Mouse (Mus musculus) cerebellum, adult 9-10 months (tissue): ENCODE measurements around the gene Smyd3.
"Not testable (repeated sequence)": the region's sequence is repeated elsewhere in the genome, so short reads cannot be mapped to it uniquely, and the experiment has no call there.

Source experiments
- DNase-seq: peaks from one replicate; pipeline ENCODE4 v3.0.0; 2022

Smyd3 gene

GRCm38 (mm10) chr1:179373911-179374310, 143.9 kb downstream of the Smyd3 start:
- no peak for DNase-seq

DNA sequence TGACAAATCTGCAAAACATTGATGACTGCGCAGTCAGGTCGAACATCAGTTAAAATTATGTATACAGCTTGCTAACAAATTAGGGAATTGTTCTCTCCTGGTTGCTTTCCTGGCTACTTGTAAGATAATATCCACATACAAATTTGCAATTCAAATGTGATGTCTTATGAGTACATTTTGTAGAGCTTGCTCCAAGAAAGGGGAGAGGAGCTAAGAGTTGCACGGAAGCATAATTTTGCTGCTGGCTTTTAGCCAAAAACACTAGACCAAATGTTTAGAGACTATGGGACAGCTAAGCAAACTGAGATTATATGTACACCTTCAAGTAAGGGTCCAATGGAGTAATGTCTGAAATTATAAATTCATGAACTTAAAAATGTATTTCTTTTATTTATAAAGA, 146.7 kb downstream of the Smyd3 start:
- no peak for DNase-seq

GRCm38 (mm10) chr1:179368426-179369010, 149.3 kb downstream of the Smyd3 start:
- no peak for DNase-seq

DNA sequence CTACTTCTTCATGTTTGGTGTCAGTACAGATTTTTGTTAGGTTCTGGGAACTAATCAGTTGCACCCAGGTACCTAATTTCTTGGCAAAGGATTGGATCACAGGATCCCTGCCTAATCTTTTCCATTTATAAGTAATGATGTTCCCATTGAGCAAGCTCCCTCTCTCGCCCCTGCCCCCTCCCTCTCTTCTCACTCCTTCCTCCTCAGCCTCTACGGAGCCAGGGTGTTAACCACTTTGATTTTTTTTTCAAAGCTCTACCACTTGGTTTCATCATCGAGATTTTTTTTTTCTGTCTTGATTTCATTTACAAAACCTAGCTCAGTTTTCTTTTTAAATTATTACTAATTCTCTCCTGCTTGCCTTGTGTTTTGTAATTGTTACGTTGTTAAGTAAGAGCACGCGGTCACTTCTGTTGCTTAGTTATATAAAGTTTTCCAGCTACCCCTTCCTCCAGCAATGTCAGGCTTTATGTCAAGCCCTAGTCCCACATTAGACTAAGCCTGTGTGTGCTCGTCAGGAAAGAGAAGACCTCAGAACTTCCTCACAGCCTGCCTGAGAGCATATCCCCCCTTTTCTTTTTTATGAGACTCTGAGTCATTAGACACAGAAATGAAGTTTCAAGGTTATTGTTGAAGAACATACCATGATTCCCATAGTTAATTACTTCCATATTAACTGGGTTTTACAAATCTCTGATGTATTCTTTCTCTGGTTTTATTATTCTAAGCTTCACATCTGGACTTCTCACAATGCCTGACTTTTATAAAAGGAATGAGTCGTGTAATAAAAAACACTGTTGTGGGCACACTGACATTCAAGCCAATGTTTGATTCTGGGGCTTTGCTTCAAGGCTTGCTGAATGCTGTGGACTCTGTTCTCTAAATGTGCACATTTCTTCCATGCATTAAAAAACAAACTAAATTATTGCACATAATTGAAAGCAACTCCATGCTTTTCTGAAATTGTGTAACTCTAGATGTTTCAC, 156.1 kb downstream of the Smyd3 start:
- DNase-seq = no peak

DNA sequence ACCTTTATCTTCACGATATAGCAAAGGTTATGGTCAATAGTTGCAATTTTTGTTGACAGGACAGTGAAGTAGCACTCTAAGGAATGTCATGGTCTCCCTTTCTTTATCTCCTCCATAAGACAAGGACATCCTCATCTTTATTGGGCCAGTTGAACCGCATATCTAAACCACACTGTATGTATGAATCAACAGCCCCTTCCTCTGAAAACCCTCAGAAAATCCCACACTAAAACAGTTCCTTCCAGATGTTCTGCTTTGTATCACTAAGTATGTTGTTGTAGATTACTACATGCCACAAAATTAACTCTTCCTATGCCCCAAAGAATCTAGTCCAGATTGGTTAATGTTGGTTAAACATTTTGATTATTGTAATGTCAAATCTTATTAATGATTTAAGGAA, 160.7 kb downstream of the Smyd3 start:
- DNase-seq = no peak

DNA sequence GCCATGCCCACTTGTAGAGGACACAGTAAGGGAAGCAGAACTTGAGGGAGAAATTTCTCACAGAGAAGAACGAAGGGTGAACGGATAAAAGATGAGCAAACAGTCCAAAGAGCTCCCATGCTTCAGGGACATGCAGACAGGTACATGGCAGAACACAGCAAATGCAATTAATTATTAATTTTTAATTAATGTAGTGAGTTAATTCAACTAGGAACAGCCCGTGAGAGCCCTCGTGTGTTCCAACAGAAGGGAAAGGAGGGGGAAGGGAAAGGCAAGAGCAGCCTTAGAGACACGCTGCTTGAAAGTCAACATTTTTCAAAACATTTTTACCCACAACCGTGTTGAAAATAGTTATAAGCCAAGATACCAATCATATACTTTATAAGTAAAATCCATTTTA, 163.6 kb downstream of the Smyd3 start:
- DNase-seq = no peak

GRCm38 (mm10) chr1:179345318-179345925, 172.4 kb downstream of the Smyd3 start:
- DNase-seq = no peak

DNA sequence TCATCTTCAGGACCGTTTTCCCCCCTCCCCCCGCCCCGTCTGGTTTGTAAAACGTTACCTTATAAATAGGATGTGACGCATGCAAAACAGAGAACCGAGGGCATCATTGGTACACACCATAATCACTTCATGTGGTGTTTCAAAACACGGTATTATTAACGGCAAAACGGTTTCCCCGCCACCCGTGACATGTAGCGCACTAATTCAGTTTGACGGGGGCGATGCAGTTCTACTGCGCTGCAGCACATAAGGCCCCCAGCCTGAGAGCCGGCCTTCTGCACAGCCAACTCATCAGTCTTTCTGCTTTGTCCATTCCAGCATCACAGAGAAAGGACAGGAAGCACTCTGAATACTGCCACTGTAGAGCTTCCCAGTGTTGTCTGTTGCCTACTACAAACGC, 174.4 kb downstream of the Smyd3 start:
- no peak for DNase-seq

- no peak for DNase-seq
Measured at GRCm38 (mm10) chr1:179341589-179341988, 176.3 kb downstream of the Smyd3 start.

DNA sequence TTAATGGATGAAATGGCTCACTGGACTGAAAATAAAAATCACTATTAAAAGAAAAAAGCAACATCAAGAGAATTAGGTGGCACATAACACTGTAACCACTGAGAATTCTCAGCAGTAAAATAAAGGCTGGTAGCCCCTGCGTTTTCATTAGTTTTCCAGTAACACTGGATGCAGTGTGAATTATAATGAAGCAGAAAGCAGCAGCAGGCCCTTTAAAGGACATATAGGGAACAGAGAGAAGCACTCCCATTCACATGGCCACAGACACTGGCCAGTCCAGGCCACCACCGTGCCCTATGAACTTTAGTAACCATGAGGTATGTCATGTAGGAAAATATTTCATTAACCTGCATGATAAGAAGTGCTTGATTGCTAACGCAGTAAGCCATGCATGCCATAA, 178.8 kb downstream of the Smyd3 start:
- DNase-seq = no peak

DNA sequence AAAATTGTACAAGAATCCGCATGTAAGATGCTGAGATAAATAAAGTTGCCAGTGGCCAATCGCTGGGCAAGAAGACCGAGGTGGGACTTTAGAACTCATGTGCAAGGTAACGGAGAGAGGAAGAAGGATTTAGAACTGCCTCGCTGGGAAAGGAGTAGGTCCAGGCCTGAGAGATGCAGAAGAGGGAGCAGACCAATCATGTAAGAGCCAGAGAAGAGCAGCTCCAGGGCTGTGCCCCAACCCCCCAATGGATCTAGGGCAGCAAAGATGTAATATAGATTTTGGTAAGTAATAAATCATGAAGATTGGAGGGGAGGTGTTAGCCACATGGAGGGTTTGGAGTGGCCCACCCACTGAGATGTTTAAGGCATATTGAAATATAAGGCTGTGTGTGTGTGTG, 180.3 kb downstream of the Smyd3 start:
- no peak for DNase-seq

DNA sequence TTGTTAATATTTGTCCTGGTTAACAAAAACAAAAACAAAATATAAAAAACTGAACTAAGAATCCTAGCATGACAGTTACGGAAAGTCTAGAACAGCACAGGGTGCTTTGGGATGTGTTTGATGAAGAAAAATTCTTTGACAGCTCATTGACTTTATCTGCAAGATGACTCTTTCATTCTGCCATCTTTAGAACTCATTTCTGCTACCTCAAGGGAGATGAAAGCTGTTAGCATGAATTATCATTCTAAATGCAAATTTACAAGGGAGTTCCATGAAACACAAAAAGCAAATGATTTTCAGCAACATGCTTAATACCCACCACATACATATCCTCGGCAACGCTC, 190.9 kb downstream of the Smyd3 start:
- no peak for DNase-seq

DNA sequence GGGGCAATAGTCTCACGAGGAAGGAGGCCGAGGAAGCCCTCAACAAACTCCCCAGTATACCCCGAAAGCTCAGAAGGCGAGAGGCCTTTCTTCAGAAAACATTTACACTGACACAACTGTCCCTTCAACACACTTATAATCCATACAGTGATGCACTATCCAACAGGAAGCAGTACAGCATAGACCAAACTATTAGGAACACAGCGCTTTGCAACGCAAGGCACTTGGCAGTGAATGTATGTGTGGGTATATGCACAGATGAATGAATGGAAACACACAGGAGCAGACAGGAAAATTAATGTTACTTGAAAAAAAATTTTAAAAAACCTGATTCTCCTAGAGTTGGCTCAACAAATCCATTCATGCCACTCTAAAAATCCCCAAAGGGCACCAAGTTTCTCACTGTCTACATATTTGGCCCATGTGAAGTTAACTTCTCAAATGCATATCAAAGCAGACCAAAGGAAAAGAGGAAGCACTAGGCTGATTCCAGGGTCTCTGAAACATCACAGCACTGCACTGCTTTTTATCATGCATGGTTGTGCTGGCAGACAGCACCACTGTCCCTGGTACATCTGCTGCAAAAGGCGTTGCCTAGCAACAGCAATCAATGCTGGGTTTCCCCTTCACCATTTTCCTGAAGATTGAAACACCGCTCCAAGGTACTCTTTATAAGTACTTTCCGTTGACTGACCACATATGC, 191.4 kb downstream of the Smyd3 start:
- DNase-seq = no peak

GRCm38 (mm10) chr1:179324271-179324670, 193.6 kb downstream of the Smyd3 start:
- DNase-seq = no peak

GRCm38 (mm10) chr1:179313618-179314017, 204.2 kb downstream of the Smyd3 start:
- DNase-seq = no peak

- DNase-seq = no peak
Measured at GRCm38 (mm10) chr1:179309487-179309886, 208.4 kb downstream of the Smyd3 start.

DNA sequence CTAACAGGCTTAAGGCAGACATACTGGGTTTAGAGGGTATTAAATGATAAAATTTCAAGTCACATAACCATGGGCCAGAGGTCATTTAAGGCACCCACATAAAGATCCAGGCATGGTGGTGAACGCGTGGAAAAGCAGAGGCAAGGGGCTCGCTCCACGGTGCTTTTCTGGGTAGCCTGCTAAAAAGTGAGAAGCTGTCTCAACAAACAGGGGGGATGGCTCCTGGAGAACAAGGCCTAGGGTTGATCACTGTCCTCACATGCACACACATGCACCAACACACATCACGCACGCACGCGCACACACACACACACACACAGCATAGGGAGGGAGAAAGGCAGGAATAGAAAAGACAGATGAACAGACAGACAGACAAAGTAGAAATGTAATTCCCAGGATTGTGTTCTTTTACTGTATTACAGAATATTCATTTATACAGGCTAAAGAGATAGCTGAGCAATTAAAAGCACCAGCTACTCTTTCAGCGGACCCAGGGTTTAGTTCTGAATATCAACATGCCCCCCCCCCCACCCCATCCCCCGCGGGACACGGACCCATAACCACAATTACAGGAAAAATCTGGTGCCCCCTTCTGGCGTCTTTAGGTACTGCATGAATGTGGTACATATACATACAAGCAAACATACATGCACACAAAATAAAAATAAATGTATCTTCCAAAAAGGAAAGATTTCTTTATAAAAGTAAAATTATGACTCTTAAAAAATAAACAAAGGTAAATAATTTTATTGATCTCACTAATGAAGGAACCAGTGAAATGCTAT, 215.2 kb downstream of the Smyd3 start:
- no peak for DNase-seq

DNA sequence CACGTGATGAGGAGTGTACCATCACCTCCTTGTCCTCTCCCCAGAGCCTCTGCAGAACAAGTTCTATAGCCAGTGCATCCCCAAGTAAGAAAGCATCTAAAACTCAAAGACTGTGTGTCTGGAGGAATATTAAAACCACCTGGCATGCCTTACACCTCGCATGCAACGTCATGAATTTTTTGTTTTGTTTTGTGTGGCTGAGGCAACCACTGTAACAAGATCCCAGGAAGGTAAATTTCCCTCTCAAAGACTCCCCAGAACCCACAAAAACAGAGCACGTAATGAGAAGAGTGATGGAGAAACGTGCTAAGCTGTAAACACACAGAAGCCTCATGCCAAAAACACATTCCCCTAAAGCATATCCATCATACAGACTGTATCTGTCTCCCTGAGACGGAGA, 222.2 kb downstream of the Smyd3 start:
- no peak for DNase-seq

GRCm38 (mm10) chr1:179293772-179294353, 224.0 kb downstream of the Smyd3 start:
- DNase-seq = no peak

- DNase-seq = not testable (repeated sequence)
Measured at GRCm38 (mm10) chr1:179290181-179290580, 227.7 kb downstream of the Smyd3 start.

DNA sequence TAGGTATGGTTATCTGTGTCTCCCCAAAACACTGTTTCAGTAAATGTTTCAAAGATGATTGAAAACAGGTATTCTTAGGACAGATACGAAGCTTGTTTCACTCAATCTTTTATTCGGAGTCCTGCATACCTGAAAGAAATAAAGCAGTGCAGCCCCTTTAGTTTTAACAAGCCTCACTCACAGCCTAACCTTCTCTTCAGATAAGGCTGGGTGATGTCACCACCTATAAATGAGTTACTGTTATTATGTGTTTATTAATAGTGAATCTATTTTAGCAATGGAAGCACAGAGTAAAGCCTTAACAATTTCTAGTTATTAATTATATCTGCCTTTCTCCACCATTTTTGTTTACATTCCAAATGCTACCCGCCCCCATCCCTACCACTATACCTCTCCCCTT, 228.1 kb downstream of the Smyd3 start:
- DNase-seq = no peak

GRCm38 (mm10) chr1:179286748-179287147, 231.1 kb downstream of the Smyd3 start:
- DNase-seq = no peak
